Mouse (Mus musculus): ENCODE results near the gene Olfr1276. TPM values are rescaled to one million over a fixed set of nuclear protein-coding genes. Genes with fewer than 3 reads are reported as not detected.

Olfr1276 gene
- total RNA-seq (2021) (not detected), polyA plus RNA-seq (2012; rRNA removed) (not detected in 2 replicates)
- long read RNA-seq, result 0 reads

- DNase-seq, result no peak
Measured at GRCm38 (mm10) chr2:111254216-111254615, at the start of gene Olfr1276. Gene Olfr1276, plus strand, starts transcription at chr2:111254516.

- no peak for DNase-seq
Measured at GRCm38 (mm10) chr2:111229502-111229901, 24.8 kb upstream of the Olfr1276 start, which contains the start of gene 4930430A15Rik. Gene 4930430A15Rik, minus strand, starts transcription at chr2:111229602.

GRCm38 (mm10) chr2:111235186-111235585, 19.1 kb upstream of the Olfr1276 start, which contains the start of gene Olfr1275:
Gene Olfr1275, minus strand, starts transcription at chr2:111235286.
- DNase-seq, result no peak

- no peak for DNase-seq
Measured at GRCm38 (mm10) chr2:111274006-111274405, 19.7 kb downstream of the Olfr1276 start, which contains the start of gene Olfr1277. Gene Olfr1277, minus strand, starts transcription at chr2:111274106.

- DNase-seq, result no peak
Measured at GRCm38 (mm10) chr2:111289836-111290235, 35.5 kb downstream of the Olfr1276 start, which contains the start of gene Olfr1278. Gene Olfr1278, plus strand, starts transcription at chr2:111290136.

- no peak for DNase-seq
Measured at GRCm38 (mm10) chr2:111298541-111298940, 44.2 kb downstream of the Olfr1276 start.

- DNase-seq, result no peak
Measured at GRCm38 (mm10) chr2:111300374-111300773, 46.1 kb downstream of the Olfr1276 start, which contains the start of gene Olfr1279. Gene Olfr1279, plus strand, starts transcription at chr2:111300635.

Other genes starting within 250 kb of the Olfr1276 start
- not detected for gene Gm13941, start 148.5 kb upstream of the Olfr1276 start, total RNA-seq (2021)
- gene Gm13941, start 148.5 kb upstream of the Olfr1276 start, polyA plus RNA-seq (2012; rRNA removed), result not detected in 2 replicates
- not detected for gene Gm15130, start 101.6 kb upstream of the Olfr1276 start, total RNA-seq (2021)
- gene Gm15130, start 101.6 kb upstream of the Olfr1276 start, polyA plus RNA-seq (2012; rRNA removed), result not detected in 2 replicates
- not detected for gene 4930430A15Rik, start 24.9 kb upstream of the Olfr1276 start, total RNA-seq (2021)
- not detected in 2 replicates for gene 4930430A15Rik, start 24.9 kb upstream of the Olfr1276 start, polyA plus RNA-seq (2012; rRNA removed)
- gene Olfr1275, start 19.2 kb upstream of the Olfr1276 start, total RNA-seq (2021), result not detected
- not detected in 2 replicates for gene Olfr1275, start 19.2 kb upstream of the Olfr1276 start, polyA plus RNA-seq (2012; rRNA removed)
- gene Olfr1277, start 19.6 kb downstream of the Olfr1276 start, total RNA-seq (2021), result not detected
- not detected in 2 replicates for gene Olfr1277, start 19.6 kb downstream of the Olfr1276 start, polyA plus RNA-seq (2012; rRNA removed)
- not detected for gene Olfr1278, start 35.6 kb downstream of the Olfr1276 start, total RNA-seq (2021)
- not detected in 2 replicates for gene Olfr1278, start 35.6 kb downstream of the Olfr1276 start, polyA plus RNA-seq (2012; rRNA removed)
- not detected for gene Olfr1279, start 46.1 kb downstream of the Olfr1276 start, total RNA-seq (2021)
- gene Olfr1279, start 46.1 kb downstream of the Olfr1276 start, polyA plus RNA-seq (2012; rRNA removed), result not detected in 2 replicates
- not detected for gene Olfr1280, start 59.5 kb downstream of the Olfr1276 start, total RNA-seq (2021)
- gene Olfr1280, start 59.5 kb downstream of the Olfr1276 start, polyA plus RNA-seq (2012; rRNA removed), result not detected in 2 replicates
- gene Olfr1281, start 72.0 kb downstream of the Olfr1276 start, total RNA-seq (2021), result not detected
- gene Olfr1281, start 72.0 kb downstream of the Olfr1276 start, polyA plus RNA-seq (2012; rRNA removed), result not detected in 2 replicates
- gene Olfr1282, start 81.6 kb downstream of the Olfr1276 start, total RNA-seq (2021), result not detected
- gene Olfr1282, start 81.6 kb downstream of the Olfr1276 start, polyA plus RNA-seq (2012; rRNA removed), result not detected in 2 replicates
- gene Olfr1283, start 112.3 kb downstream of the Olfr1276 start, total RNA-seq (2021), result not detected
- not detected in 2 replicates for gene Olfr1283, start 112.3 kb downstream of the Olfr1276 start, polyA plus RNA-seq (2012; rRNA removed)
- gene Olfr1284, start 121.0 kb downstream of the Olfr1276 start, total RNA-seq (2021), result not detected
- not detected in 2 replicates for gene Olfr1284, start 121.0 kb downstream of the Olfr1276 start, polyA plus RNA-seq (2012; rRNA removed)
- gene Olfr1286, start 168.6 kb downstream of the Olfr1276 start, total RNA-seq (2021), result not detected
- gene Olfr1286, start 168.6 kb downstream of the Olfr1276 start, polyA plus RNA-seq (2012; rRNA removed), result not detected in 2 replicates
- not detected for gene Olfr1287, start 194.6 kb downstream of the Olfr1276 start, total RNA-seq (2021)
- gene Olfr1287, start 194.6 kb downstream of the Olfr1276 start, polyA plus RNA-seq (2012; rRNA removed), result not detected in 2 replicates
- gene Olfr1288, start 219.6 kb downstream of the Olfr1276 start, total RNA-seq (2021), result not detected
- gene Olfr1288, start 219.6 kb downstream of the Olfr1276 start, polyA plus RNA-seq (2012; rRNA removed), result not detected in 2 replicates
- gene Olfr1289, start 226.3 kb downstream of the Olfr1276 start, total RNA-seq (2021), result not detected
- not detected in 2 replicates for gene Olfr1289, start 226.3 kb downstream of the Olfr1276 start, polyA plus RNA-seq (2012; rRNA removed)
- gene Olfr1290, start 239.3 kb downstream of the Olfr1276 start, total RNA-seq (2021), result not detected
- gene Olfr1290, start 239.3 kb downstream of the Olfr1276 start, polyA plus RNA-seq (2012; rRNA removed), result not detected in 2 replicates
- not detected for gene Olfr1291-ps1, start 242.7 kb downstream of the Olfr1276 start, total RNA-seq (2021)
- gene Olfr1291-ps1, start 242.7 kb downstream of the Olfr1276 start, polyA plus RNA-seq (2012; rRNA removed), result not detected in 2 replicates

Measured in adrenal gland, adult 2 months (tissue).